Mouse (Mus musculus) adrenal gland, adult (tissue): ENCODE results near the gene Rpl18a.
"Not testable (repeated sequence)": the region's sequence is repeated elsewhere in the genome, so short reads cannot be mapped to it uniquely, and the experiment has no call there.

Experiments
- DNase-seq, 2 experiments: peaks; one replicate each; pipeline ENCODE4 v3.0.0; 2022 to 2023; ENCODE audit warnings: low spot score in 1 of 2; ENCODE audit not compliant: inconsistent age in 2 of 2

Gene Rpl18a

GRCm38 (mm10) chr8:70903582-70903981 lies 6.4 kb upstream of the Rpl18a start:
- no peak for DNase-seq

GRCm38 (mm10) chr8:70903112-70903511 lies 5.9 kb upstream of the Rpl18a start:
- no peak for DNase-seq

GRCm38 (mm10) chr8:70902211-70902610 lies 5.0 kb upstream of the Rpl18a start:
- DNase-seq = no peak

- peak; percentile 56 to 66 for DNase-seq
These were observed 3.7 kb upstream of the Rpl18a start for GRCm38 (mm10) chr8:70900872-70901387.

- DNase-seq = no peak
These were observed 2.0 kb upstream of the Rpl18a start for GRCm38 (mm10) chr8:70899226-70899625.

GRCm38 (mm10) chr8:70898661-70899198 lies 1.5 kb upstream of the Rpl18a start:
- DNase-seq = peak in 1 of 2 experiments; percentile 47

GRCm38 (mm10) chr8:70897681-70898413 lies 635 bp upstream of the Rpl18a start:
- DNase-seq = peak; percentile 86 to 95

GRCm38 (mm10) chr8:70896316-70897020 lies 744 bp downstream of the Rpl18a start:
- DNase-seq = peak in 1 of 2 experiments; percentile 63

- DNase-seq = not testable (repeated sequence)
These were observed 1.5 kb downstream of the Rpl18a start for GRCm38 (mm10) chr8:70895571-70896259.

DNA sequence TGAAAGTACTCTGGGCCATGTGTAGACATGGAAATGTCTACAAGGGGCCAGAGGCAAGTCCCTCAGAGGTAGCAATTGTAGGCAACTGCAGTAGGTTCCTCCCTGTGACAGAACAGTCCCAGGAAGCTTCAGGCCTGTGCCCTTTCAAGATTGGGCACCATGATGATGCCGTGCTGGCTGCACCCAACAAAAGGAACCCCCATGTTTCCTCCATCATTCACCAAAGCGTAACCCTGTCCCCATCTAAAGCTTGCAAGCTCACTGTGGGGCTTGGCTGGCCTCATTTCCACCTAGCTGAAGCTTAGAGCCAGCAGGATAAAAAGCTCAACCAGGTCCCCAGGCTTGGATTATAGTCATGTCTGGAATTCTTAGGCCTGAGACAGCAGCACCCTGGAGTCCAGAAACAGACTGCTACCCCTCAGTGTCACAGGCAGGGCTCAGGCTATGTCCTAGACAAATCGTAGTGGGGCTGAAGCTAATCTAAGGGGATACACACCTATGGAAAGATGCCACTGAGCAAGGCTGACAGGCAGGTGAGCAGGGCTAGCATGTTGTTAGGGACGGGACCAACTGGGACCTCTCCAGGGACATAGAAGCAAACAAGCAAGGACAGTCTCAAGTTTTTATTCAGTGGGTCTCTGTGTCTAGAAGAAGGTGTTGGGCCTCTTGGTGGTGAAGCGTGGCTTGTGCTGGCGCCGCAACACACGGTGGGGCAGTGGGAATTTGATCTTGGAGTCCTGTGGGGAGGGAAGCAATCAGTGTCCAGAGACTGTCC lies 2.3 kb downstream of the Rpl18a start:
- DNase-seq = no peak

DNA sequence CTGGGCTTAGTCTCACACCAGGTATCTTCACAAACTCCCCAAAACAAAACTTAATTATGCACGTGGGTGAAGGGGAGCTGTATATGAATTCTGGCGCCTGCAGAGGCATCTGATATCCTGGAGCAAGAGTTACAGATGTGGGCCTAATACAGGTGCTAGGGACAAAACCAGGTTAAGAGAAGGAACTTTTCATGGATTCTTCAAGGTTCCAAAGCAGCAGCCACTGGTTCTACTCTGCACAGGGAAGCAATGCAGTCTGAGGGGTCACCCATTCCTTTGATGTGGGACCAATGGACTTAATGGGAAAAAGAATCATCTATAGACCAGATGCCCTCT lies 2.9 kb downstream of the Rpl18a start:
- no peak for DNase-seq

- DNase-seq = peak; percentile 66 to 86
These were observed 3.4 kb downstream of the Rpl18a start for GRCm38 (mm10) chr8:70893656-70894384.

- no peak for DNase-seq
These were observed 4.1 kb downstream of the Rpl18a start for GRCm38 (mm10) chr8:70892896-70893655.

GRCm38 (mm10) chr8:70892022-70892895 lies 5.0 kb downstream of the Rpl18a start, which contains the start of gene Slc5a5:
TSS of gene Slc5a5 (minus strand) at chr8:70892757.
- DNase-seq = peak in 1 of 2 experiments; percentile 45

DNA sequence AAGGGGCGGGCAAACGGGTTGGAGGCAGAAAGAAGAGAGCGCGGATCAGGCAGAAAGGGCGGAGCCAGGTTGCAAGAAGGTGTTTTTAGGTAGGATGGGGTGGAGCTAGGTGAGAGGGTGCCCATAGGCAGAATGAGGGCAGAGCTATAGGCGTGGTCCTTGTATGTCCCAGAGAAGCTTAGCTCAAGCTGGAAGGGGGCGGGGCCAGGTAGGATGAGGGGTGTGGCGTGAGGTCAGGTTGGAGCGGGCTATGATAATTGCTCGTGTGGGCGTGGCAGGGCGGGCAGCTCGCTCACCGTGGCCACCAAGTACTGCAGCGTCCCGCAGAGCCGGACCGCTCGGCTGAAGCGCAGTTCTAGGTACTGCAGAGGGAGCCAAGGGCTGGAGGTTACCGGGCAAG lies 5.9 kb downstream of the Rpl18a start:
- peak in 1 of 2 experiments; percentile 28 for DNase-seq

DNA sequence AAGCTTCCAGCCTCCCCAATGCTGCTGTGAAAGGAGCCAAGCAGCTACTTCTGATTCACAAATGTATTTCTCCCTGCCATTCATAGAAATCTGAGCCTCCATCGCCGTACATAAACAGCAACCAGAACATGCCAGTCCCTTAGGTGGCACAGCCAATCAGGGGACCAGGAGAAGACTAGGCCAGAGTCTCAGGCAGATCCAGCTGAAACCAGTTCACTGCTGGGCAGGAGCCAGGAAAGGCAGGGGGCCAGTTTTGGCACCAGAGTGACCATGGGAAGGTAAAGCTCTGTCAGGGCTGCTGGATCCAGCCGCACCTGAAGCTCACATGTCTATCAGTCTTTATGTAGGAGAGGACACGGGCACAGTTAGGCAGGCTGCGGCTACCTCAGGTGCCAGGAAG lies 6.6 kb downstream of the Rpl18a start:
- DNase-seq = no peak

DNA sequence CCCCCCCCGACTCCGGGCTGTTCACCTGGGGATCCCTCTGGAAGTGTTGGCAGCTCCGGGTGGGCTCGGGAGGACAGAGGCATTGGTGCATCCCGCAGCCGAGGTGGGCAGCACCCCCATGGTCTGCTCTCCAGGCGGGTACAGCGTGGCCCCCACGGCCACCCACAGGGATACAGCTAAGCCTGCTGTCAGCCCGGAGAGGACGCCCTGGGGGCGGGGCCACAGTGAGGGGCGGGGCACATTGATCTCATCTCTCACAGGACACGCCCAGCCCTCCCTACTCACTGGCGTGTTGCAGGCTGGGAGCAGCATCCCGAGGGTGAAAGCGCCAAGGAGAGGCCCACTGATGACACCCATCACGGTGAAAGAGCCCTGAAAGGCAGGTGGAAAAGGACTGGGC lies 9.5 kb downstream of the Rpl18a start:
- DNase-seq = peak in 1 of 2 experiments; percentile 61

GRCm38 (mm10) chr8:70885612-70886011 lies 11.6 kb downstream of the Rpl18a start:
- DNase-seq = peak in 1 of 2 experiments; percentile 56
